Mouse (Mus musculus) heart, embryonic 15.5 days (tissue): ENCODE measurements around the gene Stk11ip. TPM values are rescaled to one million over a fixed set of nuclear protein-coding genes. Genes with fewer than 3 reads are reported as not detected.
A peak's percentile ranks its signal among the peaks of the same experiment; 100 is the strongest.

ENCODE experiments used
- ATAC-seq: fragments of 200-750 bp; cut with Nextera tagmentation; replicated peaks from 2 replicates; pipeline ENCODE4 v1.8.0; 2017; ENCODE audit warnings: low read depth, moderate TSS enrichment; ENCODE audit not compliant: insufficient number of reproducible peaks, insufficient read depth, low FRiP score
- H3K27ac ChIP-seq: fragments of 300-500 bp; sonication (generic); 2 replicates; pipeline ENCODE4 v1.5.1; 2015; ENCODE audit warnings: mild to moderate bottlenecking, inconsistent platforms
- H3K27me3 ChIP-seq: fragments of 300-500 bp; sonication (generic); 2 replicates; pipeline ENCODE4 v1.6.1; 2015; ENCODE audit warnings: inconsistent platforms
- H3K36me3 ChIP-seq: fragments of 300-500 bp; sonication (generic); 2 replicates; pipeline ENCODE4 v1.6.1; 2015; ENCODE audit warnings: mild to moderate bottlenecking, inconsistent platforms
- H3K4me1 ChIP-seq: fragments of 300-500 bp; sonication (generic); replicated peaks from 2 replicates; pipeline ENCODE4 v1.6.1; 2015; ENCODE audit warnings: inconsistent platforms
- H3K4me2 ChIP-seq: fragments of 300-500 bp; sonication (generic); 2 replicates; pipeline ENCODE4 v1.6.1; 2015; ENCODE audit warnings: inconsistent platforms, mild to moderate bottlenecking, moderate library complexity
- H3K4me3 ChIP-seq: fragments of 300-500 bp; sonication (generic); 2 replicates; pipeline ENCODE4 v1.5.1; 2015; ENCODE audit warnings: mild to moderate bottlenecking, inconsistent platforms
- H3K9ac ChIP-seq: fragments of 300-500 bp; sonication (generic); 2 replicates; pipeline ENCODE4 v1.6.1; 2015; ENCODE audit warnings: mild to moderate bottlenecking, inconsistent platforms
- H3K9me3 ChIP-seq: fragments of 300-500 bp; sonication (generic); replicated peaks from 2 replicates; pipeline ENCODE4 v1.6.1; 2016; ENCODE audit warnings: inconsistent platforms
- WGBS: fragments of 180-500 bp; shearing (Covaris S2); methylation state at CpG from one replicate; pipeline ENCODE4 v1.1.7; 2015; ENCODE audit warnings: mixed read lengths; 5-methylcytosine and 5-hydroxymethylcytosine counted together
- polyA plus RNA-seq: library from polyadenylated mRNA; unstranded; fragments of >200 nt; fragmentation: Nextera tagmentation; extraction: Ambion mirVana; gene quantifications from 2 replicates; pipeline ENCODE4 v1.2.1, GENCODE M21; 2015

Stk11ip gene
- polyA plus RNA-seq, 1 experiment from 2014 or later = 10.4 TPM

DNA sequence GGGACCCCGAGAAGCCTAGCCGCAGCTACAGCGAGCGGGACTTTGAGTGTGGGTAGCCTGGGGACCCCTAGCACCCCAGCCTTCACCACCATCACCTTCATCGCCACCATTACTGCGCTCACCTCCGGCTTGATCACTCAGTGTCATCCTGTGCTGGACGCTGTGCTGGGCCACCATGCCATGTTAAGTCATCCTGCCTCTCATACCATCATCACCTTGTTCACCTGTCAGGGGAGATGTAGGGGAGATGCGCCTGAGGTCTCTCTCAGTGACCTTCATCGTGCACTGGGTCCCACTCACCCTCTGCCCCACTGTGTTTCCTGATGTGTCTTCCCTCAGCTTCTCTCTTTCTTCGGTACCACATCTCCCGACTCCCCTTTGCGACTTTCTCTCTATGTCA lies 26.0 kb downstream of the Stk11ip start:
- Histone ChIP-seq H3K9ac (peak overlapping the region; percentile 88; the same call in 1 of the 2 replicates), H3K27ac (no peak overlapping the region), H3K9me3 (no peaks in the 10 kb centered on the region), H3K4me3 (peak overlapping the region; percentile 76), H3K4me1 (peaks cover 50% of the 10 kb centered on the region), H3K36me3 (peaks cover 17% of the 10 kb centered on the region), H3K27me3 (peaks cover 2% of the 10 kb centered on the region; the same call in 1 of the 2 replicates), H3K4me2 (peak overlapping the region; percentile 80)
- WGBS = 93% methylated on average over 13 of the region's 13 CpGs
- ATAC-seq = no peak

DNA sequence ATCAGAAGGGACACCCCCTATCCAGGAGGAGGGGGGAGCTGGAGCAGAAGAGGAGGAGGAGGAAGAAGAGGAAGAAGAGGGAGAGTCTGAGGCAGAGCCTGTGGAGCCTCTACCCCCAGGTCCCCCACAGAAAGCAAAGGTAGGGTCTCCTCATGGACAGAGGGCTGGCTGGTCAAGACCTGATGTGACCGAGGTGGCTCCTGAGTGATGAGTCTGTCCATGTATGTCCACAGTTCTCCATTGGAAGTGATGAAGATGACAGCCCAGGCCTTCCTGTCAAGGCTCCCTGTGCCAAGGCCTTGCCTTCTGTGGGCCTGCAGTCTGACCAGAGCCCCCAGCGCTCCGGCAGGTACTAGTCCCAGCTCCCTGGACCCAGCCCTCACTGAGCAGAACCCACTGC lies 26.8 kb downstream of the Stk11ip start:
- 92% methylated on average over 3 of the region's 3 CpGs for WGBS
- no peak for ATAC-seq
- 0 out of 2 replicates have a peak overlapping the region, but pooled peaks have one; percentile 4 for H3K9ac ChIP-seq
- peak overlapping the region; percentile 72; the same call in 1 of the 2 replicates for H3K27ac ChIP-seq
- no peaks in the 10 kb centered on the region for H3K9me3 ChIP-seq
- H3K36me3 ChIP-seq = peaks cover 24% of the 10 kb centered on the region
- no peak overlapping the region for H3K4me3 ChIP-seq
- peaks cover 50% of the 10 kb centered on the region for H3K4me1 ChIP-seq
- no peak overlapping the region for H3K4me2 ChIP-seq
- H3K27me3 ChIP-seq = peaks cover 2% of the 10 kb centered on the region; the same call in 1 of the 2 replicates

DNA sequence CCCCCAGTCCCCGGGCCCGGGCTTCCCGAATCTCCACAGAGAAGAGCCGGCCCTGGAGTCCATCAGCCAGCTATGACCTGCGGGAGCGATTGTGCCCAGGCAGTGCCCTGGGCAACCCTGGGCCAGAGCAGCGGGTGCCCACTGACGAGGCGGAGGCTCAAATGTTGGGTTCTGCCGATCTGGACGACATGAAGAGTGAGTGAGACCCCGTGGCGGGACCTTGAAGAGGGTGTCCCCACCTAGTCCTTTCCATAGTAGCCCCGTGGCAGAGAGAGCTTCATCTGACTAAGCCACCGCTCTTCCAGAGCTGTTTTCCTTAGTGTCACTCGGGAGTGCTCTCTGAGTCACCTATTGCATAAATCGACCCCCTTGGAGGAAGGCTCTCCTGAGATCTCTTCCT lies 27.5 kb downstream of the Stk11ip start:
- no peak overlapping the region for H3K9ac ChIP-seq
- peaks cover 2% of the 10 kb centered on the region; the same call in 1 of the 2 replicates for H3K27me3 ChIP-seq
- H3K36me3 ChIP-seq = peaks cover 31% of the 10 kb centered on the region
- H3K27ac ChIP-seq = peak overlapping the region; percentile 72
- H3K9me3 ChIP-seq = no peaks in the 10 kb centered on the region
- 80% methylated on average over 17 of the region's 17 CpGs for WGBS
- ATAC-seq = no peak
- H3K4me1 ChIP-seq = peaks cover 50% of the 10 kb centered on the region
- H3K4me3 ChIP-seq = no peak overlapping the region
- peak overlapping the region; percentile 30 for H3K4me2 ChIP-seq

DNA sequence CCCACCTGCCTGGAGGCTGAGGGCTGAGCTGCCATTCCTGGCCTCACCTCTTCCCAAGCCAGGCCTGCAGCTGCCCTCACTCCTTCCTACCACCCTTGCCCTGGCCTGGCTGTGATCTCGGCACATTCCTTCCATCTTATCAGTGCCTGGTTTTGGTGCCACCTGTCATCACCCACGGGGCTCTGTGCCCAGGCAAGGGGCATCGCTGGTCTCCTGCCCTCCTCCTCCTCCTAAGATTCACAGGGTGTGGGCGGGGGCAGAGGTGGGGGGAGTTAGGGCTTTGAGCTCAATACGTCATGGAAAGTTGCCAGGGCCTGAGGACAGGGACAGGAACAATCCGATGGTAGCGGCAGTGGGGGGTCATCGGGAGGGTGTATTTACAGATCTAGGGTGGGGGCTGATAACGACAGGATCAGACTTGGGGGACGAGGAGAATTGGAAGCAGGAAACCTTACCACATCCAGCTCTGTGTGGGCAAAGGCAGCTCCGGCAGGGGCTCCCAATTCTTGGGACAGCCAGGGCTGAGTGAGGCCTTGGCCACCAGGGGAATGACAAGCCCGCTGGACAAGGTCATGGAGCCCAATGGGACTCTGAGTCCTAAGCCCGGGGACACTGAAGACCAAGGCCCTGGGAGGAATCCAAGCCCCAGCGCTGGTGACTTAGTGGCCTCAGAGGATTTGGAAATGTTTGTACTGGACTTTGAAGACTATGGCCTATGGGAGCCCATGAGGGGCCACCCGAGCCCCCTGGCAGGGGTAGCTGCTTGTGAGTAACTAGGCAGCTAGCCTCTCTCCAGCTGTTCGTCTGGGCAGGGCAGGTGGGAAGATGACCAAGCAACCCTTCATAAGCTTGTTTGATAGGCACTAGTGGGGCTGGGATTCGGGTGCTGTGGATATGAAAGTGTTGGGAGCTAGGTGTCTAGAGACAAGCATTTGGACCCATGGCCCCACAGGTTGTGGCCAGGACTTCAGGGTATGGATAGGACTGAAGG lies 28.3 kb downstream of the Stk11ip start:
- no peak for ATAC-seq
- Histone ChIP-seq H3K4me3 (no peak overlapping the region), H3K9me3 (no peaks in the 10 kb centered on the region), H3K9ac (no peak overlapping the region), H3K4me2 (peak overlapping the region; percentile 30), H3K4me1 (peaks cover 50% of the 10 kb centered on the region), H3K27me3 (peaks cover 2% of the 10 kb centered on the region; the same call in 1 of the 2 replicates), H3K27ac (peak overlapping the region; percentile 72), H3K36me3 (peaks cover 38% of the 10 kb centered on the region)
- 44% methylated on average over 17 of the region's 17 CpGs for WGBS

DNA sequence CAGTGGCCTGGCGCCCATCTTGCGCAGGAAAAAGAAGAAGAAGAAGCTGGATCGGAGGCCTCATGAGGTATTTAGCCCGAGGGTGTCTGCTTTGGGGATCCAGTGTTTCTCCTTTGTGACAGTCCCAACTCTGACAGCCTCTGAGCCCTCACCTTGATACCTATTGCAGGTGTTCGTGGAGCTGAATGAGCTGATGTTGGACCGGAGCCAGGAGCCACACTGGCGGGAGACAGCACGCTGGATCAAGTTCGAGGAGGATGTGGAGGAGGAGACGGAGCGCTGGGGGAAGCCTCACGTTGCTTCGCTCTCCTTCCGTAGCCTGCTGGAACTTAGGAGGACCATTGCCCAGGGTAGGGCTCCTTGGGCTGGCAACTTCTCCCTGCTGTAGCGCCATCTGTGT lies 29.3 kb downstream of the Stk11ip start:
- Histone ChIP-seq H3K4me1 (peaks cover 49% of the 10 kb centered on the region), H3K4me3 (no peak overlapping the region), H3K9ac (no peak overlapping the region), H3K9me3 (no peaks in the 10 kb centered on the region), H3K27ac (no peak overlapping the region), H3K4me2 (no peak overlapping the region), H3K36me3 (peaks cover 48% of the 10 kb centered on the region), H3K27me3 (peaks cover 2% of the 10 kb centered on the region; the same call in 1 of the 2 replicates)
- 80% methylated on average over 15 of the region's 15 CpGs for WGBS
- ATAC-seq = no peak

DNA sequence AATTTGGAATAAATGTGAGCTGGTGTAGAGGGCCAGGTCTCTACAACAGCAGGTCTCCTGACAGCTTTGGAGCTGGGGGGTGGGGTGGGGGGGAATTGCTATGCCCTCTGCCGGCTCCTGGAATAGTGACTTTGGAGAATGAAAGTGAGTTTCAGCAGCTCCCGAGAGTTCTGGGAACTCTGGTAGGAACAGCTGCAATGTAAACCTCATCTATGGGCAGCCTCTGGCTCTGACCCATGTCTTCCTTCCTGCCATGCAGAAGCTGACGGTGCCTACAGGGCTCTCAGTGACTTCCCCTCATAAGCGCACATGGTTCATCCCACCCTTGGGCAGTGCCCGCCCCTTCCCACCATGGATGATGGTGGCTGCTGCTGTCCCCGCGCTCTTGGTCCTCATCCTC lies 34.4 kb downstream of the Stk11ip start:
- peaks cover 28% of the 10 kb centered on the region for H3K4me1 ChIP-seq
- no peak overlapping the region for H3K4me2 ChIP-seq
- H3K9ac ChIP-seq = no peak overlapping the region
- H3K36me3 ChIP-seq = peaks cover 63% of the 10 kb centered on the region
- no peak overlapping the region for H3K27ac ChIP-seq
- H3K9me3 ChIP-seq = no peaks in the 10 kb centered on the region
- H3K27me3 ChIP-seq = no peaks in the 10 kb centered on the region
- H3K4me3 ChIP-seq = no peak overlapping the region
- no peak for ATAC-seq
- WGBS = 87% methylated on average over 7 of the region's 7 CpGs

DNA sequence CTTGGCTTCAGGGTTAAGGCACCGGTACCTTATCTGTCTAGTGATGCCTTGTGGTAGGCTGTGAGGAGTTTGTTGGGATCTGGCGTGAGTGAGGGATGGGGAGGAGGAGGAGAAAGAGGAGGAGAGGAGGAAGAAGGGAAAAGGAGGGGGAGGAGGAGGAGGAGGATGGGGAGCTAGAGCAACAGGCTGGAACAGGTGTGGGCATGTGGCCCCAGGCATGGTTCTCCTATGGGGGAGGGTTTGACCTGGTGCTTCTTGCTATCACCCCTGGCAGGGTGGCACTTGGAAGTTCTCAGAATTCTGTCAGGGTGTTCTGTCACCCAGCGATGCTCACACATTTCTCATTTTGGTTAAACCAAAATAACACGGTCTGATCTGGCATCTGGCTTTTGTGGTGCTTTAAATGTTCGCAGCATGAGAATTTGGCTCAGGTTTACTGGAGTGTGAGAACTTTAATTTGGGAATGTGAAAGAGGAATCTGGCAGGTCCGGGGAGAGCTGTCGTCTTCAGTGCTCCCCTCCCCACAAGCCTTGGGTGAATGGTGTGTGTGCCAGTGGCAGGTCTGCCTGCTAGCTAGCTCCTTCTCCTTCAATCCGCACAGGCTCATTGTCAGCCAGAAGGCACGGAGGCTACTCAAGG lies 34.9 kb downstream of the Stk11ip start:
- Histone ChIP-seq H3K4me1 (peaks cover 31% of the 10 kb centered on the region), H3K27ac (no peak overlapping the region), H3K27me3 (no peaks in the 10 kb centered on the region), H3K4me2 (no peak overlapping the region), H3K9me3 (no peaks in the 10 kb centered on the region), H3K36me3 (peaks cover 57% of the 10 kb centered on the region), H3K4me3 (no peak overlapping the region), H3K9ac (no peak overlapping the region)
- no peak for ATAC-seq
- WGBS = 67% methylated on average over 9 of the region's 9 CpGs

DNA sequence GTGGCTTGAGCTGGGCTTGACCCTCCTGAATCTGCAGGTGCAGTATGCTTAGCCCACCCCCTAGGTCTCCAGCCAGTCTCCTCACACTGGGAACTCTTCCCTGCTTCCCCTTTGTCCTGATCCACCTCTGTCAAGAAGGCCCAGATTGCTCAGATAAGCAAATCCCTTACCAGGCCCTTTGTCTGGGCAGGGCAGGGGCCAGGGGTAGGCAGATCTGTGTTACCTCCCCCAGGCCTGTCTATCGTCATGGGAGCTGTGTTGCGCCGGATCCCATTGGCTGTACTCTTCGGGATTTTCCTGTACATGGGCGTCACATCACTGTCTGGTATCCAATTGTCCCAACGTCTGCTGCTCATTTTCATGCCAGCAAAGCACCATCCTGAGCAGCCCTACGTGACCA lies 35.7 kb downstream of the Stk11ip start:
- Histone ChIP-seq H3K4me2 (no peak overlapping the region), H3K27ac (no peak overlapping the region), H3K36me3 (peaks cover 54% of the 10 kb centered on the region), H3K4me3 (no peak overlapping the region), H3K9ac (no peak overlapping the region), H3K27me3 (no peaks in the 10 kb centered on the region), H3K4me1 (peaks cover 39% of the 10 kb centered on the region), H3K9me3 (no peaks in the 10 kb centered on the region)
- ATAC-seq = no peak
- WGBS = 82% methylated on average over 7 of the region's 7 CpGs

DNA sequence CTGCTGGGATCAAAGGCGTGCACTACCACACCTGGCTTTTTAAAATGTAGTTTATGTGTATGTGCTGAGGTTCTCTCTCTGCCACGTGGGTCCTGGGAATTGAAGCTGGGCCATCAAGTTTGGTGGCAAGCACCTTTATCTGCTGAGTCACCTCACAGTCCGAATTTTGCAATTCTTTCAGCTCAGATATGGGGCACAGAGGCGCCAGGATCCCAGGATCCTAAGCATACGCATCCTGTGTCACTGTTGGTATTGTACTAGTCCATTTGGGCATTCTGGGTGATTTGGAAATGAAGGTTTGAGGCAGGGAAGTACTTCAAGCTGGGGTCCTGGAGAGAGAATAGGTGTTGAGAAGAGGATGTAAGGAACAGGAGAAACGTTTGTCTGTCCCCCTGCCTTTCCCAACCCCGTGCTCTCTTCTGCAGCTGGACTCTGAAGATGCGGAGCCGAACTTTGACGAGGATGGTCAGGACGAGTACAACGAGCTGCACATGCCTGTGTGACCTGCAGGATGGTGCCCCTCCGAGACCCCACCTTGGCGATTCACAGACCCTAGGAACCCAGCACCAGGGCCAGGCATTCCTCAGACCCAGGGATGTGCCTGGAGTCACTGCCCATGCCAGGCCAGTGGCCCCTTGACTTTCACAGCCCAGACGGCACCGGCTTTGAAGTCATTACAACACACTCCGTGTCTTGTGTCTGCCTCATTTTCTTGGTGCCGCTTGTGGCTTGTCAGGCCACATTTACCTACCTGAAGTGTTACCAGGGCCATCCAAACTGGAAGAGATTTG lies 37.3 kb downstream of the Stk11ip start:
- H3K4me1 ChIP-seq = peaks cover 43% of the 10 kb centered on the region
- WGBS = 65% methylated on average over 18 of the region's 18 CpGs
- ATAC-seq = no peak
- H3K9ac ChIP-seq = 0 out of 2 replicates have a peak overlapping the region, but pooled peaks have one; percentile 22
- H3K27ac ChIP-seq = peak overlapping the region; percentile 87
- H3K27me3 ChIP-seq = no peaks in the 10 kb centered on the region
- H3K36me3 ChIP-seq = peaks cover 39% of the 10 kb centered on the region
- H3K9me3 ChIP-seq = no peaks in the 10 kb centered on the region
- H3K4me3 ChIP-seq = no peak overlapping the region
- H3K4me2 ChIP-seq = peak overlapping the region; percentile 51; the same call in 1 of the 2 replicates

DNA sequence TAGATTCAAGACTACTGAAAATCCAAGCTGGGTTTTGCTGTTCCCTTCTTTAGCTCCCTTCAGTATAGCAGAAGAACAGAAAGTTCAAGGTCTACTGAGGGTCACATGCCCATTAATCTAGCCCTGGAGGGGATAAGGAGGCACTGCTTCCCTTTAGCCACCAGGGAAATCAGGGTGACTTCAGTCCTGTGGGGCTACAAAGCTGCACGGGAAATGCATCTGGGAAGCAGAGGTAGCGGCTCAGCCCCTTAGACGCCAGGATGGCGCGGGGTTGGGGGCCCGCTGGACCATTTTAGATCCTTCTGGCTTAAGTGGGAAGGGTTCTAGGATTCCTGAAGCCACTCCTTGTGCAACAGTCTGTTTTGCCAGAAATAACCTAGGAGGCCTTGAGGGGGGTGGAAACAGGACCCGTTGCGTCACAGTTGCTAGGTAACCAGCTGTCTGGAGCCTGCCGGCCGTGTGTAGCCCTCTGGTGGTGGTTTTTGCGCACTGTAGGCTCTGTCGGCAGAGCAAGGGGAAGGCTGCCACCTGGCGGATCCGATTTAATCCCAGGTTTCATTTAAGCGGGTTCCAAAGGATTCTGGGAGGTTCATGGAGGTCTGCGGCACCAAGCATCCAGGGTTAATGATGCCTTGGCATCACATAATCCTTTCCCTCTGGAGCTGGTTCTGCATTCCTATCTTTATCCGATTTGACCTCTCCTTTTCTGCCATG lies 38.0 kb downstream of the Stk11ip start:
- H3K9me3 ChIP-seq = no peaks in the 10 kb centered on the region
- H3K27me3 ChIP-seq = no peaks in the 10 kb centered on the region
- peak overlapping the region; percentile 9; the same call in 1 of the 2 replicates for H3K4me3 ChIP-seq
- H3K4me1 ChIP-seq = peaks cover 43% of the 10 kb centered on the region
- peaks cover 32% of the 10 kb centered on the region for H3K36me3 ChIP-seq
- peak; percentile 89 for ATAC-seq
- 6% methylated on average over 17 of the region's 17 CpGs for WGBS
- peak overlapping the region; percentile 51 for H3K4me2 ChIP-seq
- H3K9ac ChIP-seq = peak overlapping the region; percentile 26; the same call in 1 of the 2 replicates
- H3K27ac ChIP-seq = peak overlapping the region; percentile 87
